Mouse (Mus musculus): Measurements from ENCODE around the gene Trp53i13. TPM values are rescaled to one million over a fixed set of nuclear protein-coding genes. Genes with fewer than 3 reads are reported as not detected.
A peak's percentile ranks its signal among the peaks of the same experiment; 100 is the strongest.

The Trp53i13 gene
- total RNA-seq, 2 experiments from 2014 or later = 8.3 to 10.6 TPM

- DNase-seq = peak in 1 of 2 experiments; percentile 42
Observed at GRCm38 (mm10) chr11:77492311-77492871, 23.4 kb downstream of the Trp53i13 start.

GRCm38 (mm10) chr11:77491502-77492291, 24.1 kb downstream of the Trp53i13 start:
- peak; percentile 84 for DNase-seq

DNA sequence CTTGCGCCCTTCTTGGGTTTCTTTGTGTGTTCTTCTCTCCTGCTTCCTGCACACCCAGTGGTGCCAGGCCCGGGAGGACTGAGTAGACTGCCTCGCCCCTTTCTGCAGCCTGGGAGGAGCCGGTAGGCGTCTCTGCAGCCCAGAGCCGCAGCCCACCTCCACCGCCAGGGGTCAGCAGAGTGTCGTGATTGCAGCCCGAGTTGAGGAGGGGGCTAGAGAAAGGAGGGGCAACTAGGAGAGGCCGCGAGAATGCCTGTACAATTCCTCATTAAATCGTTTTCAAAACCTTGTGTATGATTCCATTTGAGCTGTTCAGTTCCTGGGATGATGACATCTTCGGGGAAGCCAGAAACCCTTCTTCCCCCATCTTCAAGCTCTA, 24.7 kb downstream of the Trp53i13 start:
- DNase-seq = peak; percentile 90 to 96

DNA sequence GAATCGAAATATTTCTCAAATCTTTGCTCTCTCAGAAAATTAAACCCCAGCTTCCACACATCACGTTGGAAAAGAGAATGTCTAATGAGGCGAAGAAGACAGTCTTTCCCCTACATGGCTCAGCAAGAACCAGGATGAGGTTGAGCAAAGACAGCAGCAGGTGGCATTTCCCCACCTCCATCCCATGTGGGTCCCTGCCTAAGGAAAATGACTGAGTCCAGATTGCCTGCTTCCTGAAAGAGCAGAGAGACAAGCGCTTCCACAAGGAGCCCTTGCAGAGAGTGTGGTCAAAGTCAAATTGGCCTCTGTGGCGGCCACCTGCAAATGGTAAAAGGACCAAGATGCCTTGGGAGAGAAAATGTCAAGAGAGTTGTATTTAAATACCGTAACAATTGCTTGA, 25.3 kb downstream of the Trp53i13 start:
- no peak for DNase-seq

DNA sequence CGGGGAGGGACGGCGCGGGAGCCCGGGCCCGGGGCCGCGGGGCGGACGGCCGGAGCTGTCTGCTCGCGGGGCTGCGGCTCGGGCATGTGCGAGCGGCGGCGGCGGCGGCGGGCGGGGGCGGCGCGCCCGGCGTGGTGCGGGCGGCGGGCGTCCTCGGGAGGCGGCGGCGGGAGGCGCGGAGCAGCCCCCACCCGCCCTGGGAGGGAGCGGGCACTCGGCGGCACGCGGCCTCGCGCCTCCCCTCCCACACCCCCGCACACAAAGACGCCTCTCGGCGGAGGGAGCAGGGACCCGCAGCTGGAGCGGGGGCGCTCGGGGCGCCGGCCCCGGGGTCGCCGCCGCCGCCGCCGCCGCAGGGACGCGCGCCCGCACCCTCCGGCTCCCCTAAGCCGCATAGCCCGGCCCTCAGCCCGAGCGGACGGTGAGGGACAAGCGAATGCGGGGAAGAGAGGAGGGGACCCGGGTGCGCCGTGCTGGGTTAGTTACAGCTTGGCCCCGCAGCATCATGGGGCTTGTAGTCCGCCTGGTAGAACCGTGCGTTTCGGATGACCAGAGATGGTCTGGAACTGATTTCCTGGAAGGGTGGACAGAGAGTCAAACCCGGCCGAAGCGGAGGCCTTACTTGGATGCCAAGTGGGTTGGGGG, 26.1 kb downstream of the Trp53i13 start, which contains the start of gene Ankrd13b:
Gene Ankrd13b (minus strand): TSS at position 88 of the 645 bp plus-strand sequence.
- peak; percentile 77 to 84 for DNase-seq

GRCm38 (mm10) chr11:77488771-77489581, 26.8 kb downstream of the Trp53i13 start:
- DNase-seq = peak in 1 of 2 experiments; percentile 16

GRCm38 (mm10) chr11:77486798-77487197, 29.0 kb downstream of the Trp53i13 start:
- DNase-seq = peak in 1 of 2 experiments; percentile 10

DNA sequence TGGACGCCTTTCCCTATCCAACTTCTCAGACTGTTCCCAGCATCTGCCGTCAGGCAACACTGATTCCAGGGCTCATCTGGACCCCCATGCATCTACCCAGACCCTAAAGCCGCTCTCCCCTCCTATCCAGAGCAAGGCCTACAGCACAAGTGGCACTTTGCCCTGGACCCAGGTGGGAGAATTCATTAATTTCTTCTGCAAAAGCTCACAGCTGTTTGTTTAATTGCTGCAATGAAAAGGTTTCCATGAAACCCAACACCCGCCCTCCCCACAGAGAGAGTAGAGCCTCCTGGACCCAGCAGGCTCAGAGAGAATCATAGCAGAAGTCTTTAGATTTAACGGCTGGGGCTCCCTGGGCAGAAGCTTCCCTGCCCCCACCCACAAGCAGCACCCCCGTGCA, 30.6 kb downstream of the Trp53i13 start:
- no peak for DNase-seq

DNA sequence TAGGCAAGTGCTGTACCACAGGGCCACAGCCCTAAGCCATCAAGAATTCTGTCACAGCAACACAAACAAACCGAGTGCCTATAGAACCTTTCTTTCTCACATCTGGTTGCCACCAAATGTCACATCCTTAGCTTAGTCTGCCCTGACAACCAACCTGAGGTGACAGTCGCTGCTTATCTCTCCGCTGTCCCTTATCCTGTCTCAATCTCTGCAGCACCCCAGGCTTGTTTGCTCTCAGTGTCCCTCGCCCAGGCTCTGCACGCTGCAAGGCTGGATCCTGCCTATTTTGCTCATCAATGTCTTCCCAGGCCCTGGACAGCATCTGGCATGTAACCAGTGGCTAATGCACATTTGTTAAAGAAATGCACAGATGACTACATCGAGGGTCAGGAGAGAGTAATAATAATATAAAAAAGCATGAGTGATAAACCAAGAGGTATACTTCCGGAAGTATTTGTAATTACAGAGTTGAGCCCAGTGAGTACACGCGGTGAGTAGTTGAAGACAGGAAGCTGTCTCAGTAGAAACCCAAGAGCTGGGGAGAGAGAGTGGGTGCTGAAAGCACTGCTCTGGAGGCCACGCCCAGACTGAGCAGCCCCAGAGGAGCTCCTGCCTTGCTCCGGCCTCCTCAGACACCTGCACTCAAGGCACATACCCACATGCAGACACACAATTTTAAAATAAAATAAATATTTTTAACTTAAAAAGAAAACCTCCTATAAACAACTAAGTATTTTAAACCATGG, 32.1 kb downstream of the Trp53i13 start:
- DNase-seq = no peak

DNA sequence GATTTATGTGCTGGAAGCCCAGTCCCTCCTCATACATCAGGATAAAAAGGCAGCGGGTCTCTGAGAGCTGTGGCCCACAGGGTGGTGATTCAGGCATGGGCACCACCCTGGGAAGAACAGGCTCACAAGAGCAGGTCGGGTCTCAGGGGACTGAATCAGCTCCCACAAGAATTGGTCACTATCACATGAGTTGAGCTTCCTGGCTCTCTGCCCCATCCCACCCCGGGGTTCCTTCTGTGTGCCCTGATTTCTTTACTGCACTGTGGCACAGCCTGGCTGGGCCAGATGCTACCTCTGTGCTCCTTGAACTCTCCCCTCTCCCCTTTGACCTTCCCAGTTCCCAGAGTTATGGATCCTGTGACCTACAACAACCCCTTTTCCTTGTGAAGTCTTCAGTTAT, 32.7 kb downstream of the Trp53i13 start:
- DNase-seq = no peak

GRCm38 (mm10) chr11:77476895-77477294, 38.9 kb downstream of the Trp53i13 start:
- no peak for DNase-seq

DNA sequence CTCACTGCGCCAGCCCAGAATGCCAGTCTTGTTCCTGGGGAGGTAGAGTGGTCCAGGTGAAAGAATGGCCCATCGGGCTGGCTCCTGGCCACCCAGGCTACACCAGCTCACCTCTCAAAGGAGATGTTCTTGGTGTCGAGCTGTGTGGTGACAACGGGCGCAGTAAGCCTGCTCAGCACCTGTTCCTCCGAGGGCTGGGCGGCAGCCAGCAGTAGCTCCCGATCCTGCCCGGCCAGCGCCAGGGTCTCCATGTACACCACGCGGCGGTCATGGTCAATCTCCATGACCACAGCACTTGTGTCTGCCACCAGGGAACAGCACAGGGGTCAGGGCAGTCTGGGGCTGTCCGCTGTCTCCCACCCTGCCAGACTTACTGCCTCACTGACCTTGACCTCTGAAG, 39.6 kb downstream of the Trp53i13 start:
- no peak for DNase-seq

GRCm38 (mm10) chr11:77472775-77473174, 43.0 kb downstream of the Trp53i13 start:
- DNase-seq = no peak

DNA sequence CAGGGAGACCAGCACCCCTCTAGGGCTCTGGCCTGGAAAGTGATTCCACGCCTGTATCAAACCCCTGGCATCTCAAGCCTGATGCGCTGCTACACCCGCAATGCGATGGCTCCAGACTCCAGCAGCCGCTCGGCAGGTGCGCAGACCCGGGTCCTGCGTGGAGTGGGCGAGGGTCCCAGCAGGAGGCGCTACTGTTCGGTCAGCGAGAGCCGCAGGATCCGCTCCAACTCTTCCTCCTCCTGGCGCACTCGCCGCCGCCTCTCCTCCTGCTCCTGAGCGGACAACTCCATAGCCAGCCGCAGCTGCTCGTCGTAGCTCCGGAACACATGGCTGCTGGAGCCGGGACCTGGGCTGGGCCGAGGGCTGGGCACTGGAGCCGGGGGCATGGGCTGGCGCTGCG, 44.4 kb downstream of the Trp53i13 start:
- no peak for DNase-seq

- DNase-seq = no peak
Observed at GRCm38 (mm10) chr11:77468397-77468796, 47.4 kb downstream of the Trp53i13 start.

DNA sequence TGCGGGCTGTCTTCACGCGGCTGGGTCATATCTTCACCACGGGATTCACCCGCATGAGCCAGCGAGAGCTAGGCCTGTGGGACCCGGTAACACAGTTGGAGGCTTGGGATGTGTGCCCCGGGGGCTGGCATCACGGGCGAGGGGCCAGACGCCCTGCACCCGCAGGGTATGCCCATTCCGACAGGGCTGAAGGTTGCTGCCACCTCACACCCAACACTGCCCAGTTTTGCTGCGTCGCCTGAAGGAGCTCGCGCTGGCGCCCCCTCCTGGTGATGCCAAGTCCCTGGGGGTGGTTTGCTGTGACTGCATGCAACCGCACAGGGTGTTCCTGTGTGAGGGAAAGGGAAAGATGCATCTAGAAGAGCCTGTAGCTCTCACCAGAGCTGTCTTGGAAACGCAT, 48.0 kb downstream of the Trp53i13 start:
- peak; percentile 83 to 86 for DNase-seq

DNA sequence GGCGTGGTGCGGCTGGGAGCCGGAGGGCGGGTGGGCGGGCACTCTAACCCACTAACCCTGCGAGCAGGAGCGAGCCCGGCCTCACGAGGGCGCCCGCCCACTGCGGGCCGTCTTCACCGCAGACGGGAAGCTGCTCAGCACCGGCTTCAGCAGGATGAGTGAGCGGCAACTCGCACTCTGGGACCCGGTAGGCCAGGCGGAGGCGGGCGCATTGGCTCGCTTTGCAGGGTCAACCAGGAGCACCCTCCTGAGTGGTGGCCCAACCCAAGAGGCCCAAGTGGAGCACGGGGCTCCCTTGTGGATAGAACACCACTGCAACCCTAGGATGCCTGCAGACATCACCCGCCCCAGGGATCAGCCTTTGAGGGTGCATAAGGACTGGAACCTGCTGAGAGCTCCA, 48.6 kb downstream of the Trp53i13 start:
- DNase-seq = peak; percentile 85 to 86

DNA sequence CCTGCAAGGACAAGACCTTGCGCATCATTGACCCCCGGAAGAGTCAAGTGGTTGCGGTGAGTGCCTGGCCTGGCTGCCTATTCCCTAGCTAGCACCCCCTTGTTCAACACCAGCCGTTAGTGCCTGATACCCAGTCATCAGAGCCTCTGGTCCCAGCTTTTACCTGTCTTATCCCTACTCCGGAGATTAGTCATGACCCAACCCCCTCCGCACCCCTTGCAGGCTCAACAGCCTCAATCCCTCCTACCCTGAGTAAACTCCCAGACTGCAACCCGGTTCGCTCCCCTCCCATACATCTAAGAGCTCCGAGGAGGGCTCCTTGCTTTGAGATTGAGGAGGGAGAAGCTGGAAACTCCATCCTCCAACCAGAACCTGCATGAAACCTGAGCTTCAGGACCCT, 49.2 kb downstream of the Trp53i13 start:
- DNase-seq = no peak

DNA sequence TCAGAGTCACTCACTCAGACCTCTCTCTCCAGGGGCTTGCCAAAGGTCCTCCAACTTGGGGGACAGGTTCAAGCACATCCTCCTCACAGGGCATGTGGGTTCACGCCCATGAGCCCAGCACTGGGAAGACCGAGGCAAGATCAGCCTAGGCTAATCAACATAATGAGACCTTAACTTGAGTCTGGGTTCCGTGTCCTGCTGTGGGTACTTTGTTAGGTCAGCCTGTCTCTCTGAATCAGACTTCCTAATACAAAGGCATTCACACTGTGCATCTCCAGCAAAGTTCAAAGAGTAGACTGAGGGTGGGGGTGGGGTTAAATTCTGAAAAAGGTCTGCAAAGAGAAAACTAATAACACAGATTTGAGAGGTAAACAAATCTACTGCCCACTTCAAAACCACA, 50.7 kb downstream of the Trp53i13 start:
- no peak for DNase-seq

- DNase-seq = peak in 1 of 2 experiments; percentile 70
Observed at GRCm38 (mm10) chr11:77464684-77465083, 51.1 kb downstream of the Trp53i13 start.

DNA sequence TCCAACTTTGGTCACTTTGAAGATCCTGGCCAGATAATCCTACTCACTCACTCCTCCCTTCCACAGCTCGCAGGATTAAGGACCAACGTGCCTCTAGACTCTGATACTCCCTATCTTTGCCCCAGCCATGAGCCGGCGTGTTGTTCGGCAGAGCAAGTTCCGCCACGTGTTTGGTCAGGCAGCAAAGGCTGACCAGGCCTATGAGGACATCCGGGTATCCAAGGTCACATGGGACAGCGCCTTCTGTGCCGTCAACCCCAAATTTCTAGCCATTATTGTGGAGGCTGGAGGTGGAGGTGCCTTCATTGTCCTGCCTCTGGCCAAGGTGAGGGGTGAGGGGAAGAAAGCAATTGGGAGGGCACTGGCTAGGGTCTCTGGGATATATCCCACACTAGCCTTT, 52.0 kb downstream of the Trp53i13 start:
- DNase-seq = no peak

DNA sequence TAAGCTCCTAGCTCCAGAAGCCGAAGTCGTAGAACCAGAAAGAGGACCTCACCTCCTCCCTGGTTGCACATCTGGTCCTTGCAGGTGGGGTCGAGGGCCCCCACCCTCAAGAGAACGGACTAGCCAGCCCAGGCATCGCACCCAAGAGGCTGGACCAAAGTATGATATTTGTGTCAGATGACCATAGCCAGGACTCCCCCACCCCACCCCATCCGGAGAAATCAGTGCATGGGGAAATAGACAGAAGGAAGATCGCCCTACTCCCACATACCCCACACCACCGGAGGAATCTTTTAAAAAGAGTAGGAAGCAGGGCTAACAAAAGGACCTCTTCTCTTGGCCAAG, 52.7 kb downstream of the Trp53i13 start:
- DNase-seq = no peak
